Mouse (Mus musculus) ovary, postnatal 14 days (tissue): ENCODE measurements around the gene Cyp4f18.
"Not testable (repeated sequence)": the region's sequence is repeated elsewhere in the genome, so short reads cannot be mapped to it uniquely, and the experiment has no call there.

Source experiments
- DNase-seq: peaks from one replicate; pipeline ENCODE4 v3.0.0; 2022; ENCODE audit warnings: low spot score

Gene Cyp4f18

GRCm38 (mm10) chr8:72009473-72009872 is at the start of gene Cyp4f18:
Gene Cyp4f18, minus strand, starts transcription at chr8:72009626.
- DNase-seq, result no peak

GRCm38 (mm10) chr8:72057643-72058042 is 48.2 kb upstream of the Cyp4f18 start:
- not testable (repeated sequence) for DNase-seq

- not testable (repeated sequence) for DNase-seq
Measured at GRCm38 (mm10) chr8:72054633-72055032, 45.2 kb upstream of the Cyp4f18 start.

- no peak for DNase-seq
Measured at GRCm38 (mm10) chr8:72042493-72042892, 33.1 kb upstream of the Cyp4f18 start.

GRCm38 (mm10) chr8:72040918-72041317 is 31.5 kb upstream of the Cyp4f18 start, which contains the start of gene Olfr372:
Gene Olfr372, plus strand, starts transcription at chr8:72041218.
- not testable (repeated sequence) for DNase-seq

GRCm38 (mm10) chr8:72032926-72033325 is 23.5 kb upstream of the Cyp4f18 start:
- DNase-seq, result not testable (repeated sequence)

GRCm38 (mm10) chr8:72024886-72025285 is 15.5 kb upstream of the Cyp4f18 start:
- DNase-seq, result not testable (repeated sequence)

GRCm38 (mm10) chr8:72019816-72020215 is 10.4 kb upstream of the Cyp4f18 start:
- DNase-seq, result no peak

- not testable (repeated sequence) for DNase-seq
Measured at GRCm38 (mm10) chr8:72019022-72019421, 9.6 kb upstream of the Cyp4f18 start.

- no peak for DNase-seq
Measured at GRCm38 (mm10) chr8:72018141-72018540, 8.7 kb upstream of the Cyp4f18 start.

- DNase-seq, result not testable (repeated sequence)
Measured at GRCm38 (mm10) chr8:72017339-72017738, 7.9 kb upstream of the Cyp4f18 start.

- not testable (repeated sequence) for DNase-seq
Measured at GRCm38 (mm10) chr8:72013506-72014228, 4.2 kb upstream of the Cyp4f18 start.

GRCm38 (mm10) chr8:72008134-72008641 is 1.2 kb downstream of the Cyp4f18 start:
- DNase-seq, result no peak

- no peak for DNase-seq
Measured at GRCm38 (mm10) chr8:72006763-72007162, 2.7 kb downstream of the Cyp4f18 start.

GRCm38 (mm10) chr8:72005912-72006311 is 3.5 kb downstream of the Cyp4f18 start:
- DNase-seq, result no peak

- no peak for DNase-seq
Measured at GRCm38 (mm10) chr8:72002942-72003341, 6.5 kb downstream of the Cyp4f18 start.

- no peak for DNase-seq
Measured at GRCm38 (mm10) chr8:72000223-72000622, 9.2 kb downstream of the Cyp4f18 start.

GRCm38 (mm10) chr8:71999434-71999833 is 10.0 kb downstream of the Cyp4f18 start:
- no peak for DNase-seq

- no peak for DNase-seq
Measured at GRCm38 (mm10) chr8:71988867-71989599, 20.4 kb downstream of the Cyp4f18 start.

- DNase-seq, result no peak
Measured at GRCm38 (mm10) chr8:71988110-71988866, 21.1 kb downstream of the Cyp4f18 start.

GRCm38 (mm10) chr8:71984601-71985000 is 24.8 kb downstream of the Cyp4f18 start:
- DNase-seq, result no peak

- DNase-seq, result no peak
Measured at GRCm38 (mm10) chr8:71981456-71981855, 28.0 kb downstream of the Cyp4f18 start.
